Mouse (Mus musculus): ENCODE measurements around the gene Rbm42. TPM values are rescaled to one million over a fixed set of nuclear protein-coding genes. Genes with fewer than 3 reads are reported as not detected.

The Rbm42 gene
- polyA plus RNA-seq, 1 experiment from 2014 or later: 119 TPM

GRCm38 (mm10) chr7:30669229-30669628 is 19.1 kb upstream of the Rbm42 start:
- 49% methylated on average over 3 of the region's 3 CpGs for WGBS

GRCm38 (mm10) chr7:30665321-30665720 is 15.2 kb upstream of the Rbm42 start:
- no peak overlapping the region for H3K27ac ChIP-seq (ENCODE audit: low read depth, low read length)
- DNase-seq (ENCODE audit: low spot score) (peak; percentile 32), ATAC-seq (ENCODE audit: low FRiP score) (peak; percentile 67)
- no peaks in the 10 kb centered on the region for H3K9me3 ChIP-seq (ENCODE audit: control insufficient read depth, low read length)
- H3K27me3 ChIP-seq (ENCODE audit: control insufficient read depth, insufficient read depth, low read length): no peaks in the 10 kb centered on the region
- H3K36me3 ChIP-seq (ENCODE audit: control insufficient read depth, insufficient read depth, low read length): peaks cover 2% of the 10 kb centered on the region; the same call in 1 of the 2 replicates
- H3K4me2 ChIP-seq (replicated peaks; ENCODE audit: low read depth, low read length): peak overlapping the region; percentile 81
- 7% methylated on average over 11 of the region's 11 CpGs for WGBS
- no peaks in the 10 kb centered on the region for H3K4me1 ChIP-seq (replicated peaks; ENCODE audit: control insufficient read depth, insufficient read depth, low read length)
- H3K4me3 ChIP-seq (ENCODE audit: low read depth, low read length): peak overlapping the region; percentile 56
- peak overlapping the region; percentile 62 for H3K9ac ChIP-seq (ENCODE audit: low read depth, low read length)

More at GRCm38 (mm10) chr7:30669229-30669628, 19.1 kb upstream of the Rbm42 start:
- DNase-seq (ENCODE audit: low spot score) (peak; percentile 28), ATAC-seq (ENCODE audit: low FRiP score) (no peak)
- Histone ChIP-seq H3K4me1 (replicated peaks; ENCODE audit: control insufficient read depth, insufficient read depth, low read length) (no peaks in the 10 kb centered on the region), H3K27ac (ENCODE audit: low read depth, low read length) (no peak overlapping the region), H3K9ac (ENCODE audit: low read depth, low read length) (no peak overlapping the region), H3K27me3 (ENCODE audit: control insufficient read depth, insufficient read depth, low read length) (no peaks in the 10 kb centered on the region), H3K36me3 (ENCODE audit: control insufficient read depth, insufficient read depth, low read length) (no peaks in the 10 kb centered on the region), H3K9me3 (ENCODE audit: control insufficient read depth, low read length) (no peaks in the 10 kb centered on the region), H3K4me2 (replicated peaks; ENCODE audit: low read depth, low read length) (no peak overlapping the region), H3K4me3 (ENCODE audit: low read depth, low read length) (no peak overlapping the region)

- H3K9me3 ChIP-seq (ENCODE audit: control insufficient read depth, low read length): no peaks in the 10 kb centered on the region
- ATAC-seq (ENCODE audit: low FRiP score): peak; percentile 92
- no peaks in the 10 kb centered on the region for H3K27me3 ChIP-seq (ENCODE audit: control insufficient read depth, insufficient read depth, low read length)
- H3K4me2 ChIP-seq (replicated peaks; ENCODE audit: low read depth, low read length): peak within 1 kb of the TSS; percentile 81
- H3K27ac ChIP-seq (ENCODE audit: low read depth, low read length): no peak within 1 kb of the TSS
- H3K4me3 ChIP-seq (ENCODE audit: low read depth, low read length): peak within 1 kb of the TSS; percentile 56
- WGBS: 1% methylated on average over 34 of the region's 34 CpGs
- peak; percentile 97 for DNase-seq (ENCODE audit: low spot score)
- H3K4me1 ChIP-seq (replicated peaks; ENCODE audit: control insufficient read depth, insufficient read depth, low read length): no peaks in the 10 kb centered on the region
- peak within 1 kb of the TSS; percentile 62 for H3K9ac ChIP-seq (ENCODE audit: low read depth, low read length)
- peaks cover 2% of the 10 kb centered on the region; the same call in 1 of the 2 replicates for H3K36me3 ChIP-seq (ENCODE audit: control insufficient read depth, insufficient read depth, low read length)
These were observed 14.5 kb upstream of the Rbm42 start, which contains the start of gene Haus5 for GRCm38 (mm10) chr7:30664529-30665200. Haus5 (minus strand) TSS chr7:30664994.

- Histone ChIP-seq H3K9ac (ENCODE audit: low read depth, low read length) (no peak overlapping the region), H3K27ac (ENCODE audit: low read depth, low read length) (no peak overlapping the region), H3K4me3 (ENCODE audit: low read depth, low read length) (no peak overlapping the region), H3K36me3 (ENCODE audit: control insufficient read depth, insufficient read depth, low read length) (peaks cover 6% of the 10 kb centered on the region; the same call in 1 of the 2 replicates), H3K4me2 (replicated peaks; ENCODE audit: low read depth, low read length) (no peak overlapping the region), H3K4me1 (replicated peaks; ENCODE audit: control insufficient read depth, insufficient read depth, low read length) (no peaks in the 10 kb centered on the region), H3K9me3 (ENCODE audit: control insufficient read depth, low read length) (no peaks in the 10 kb centered on the region), H3K27me3 (ENCODE audit: control insufficient read depth, insufficient read depth, low read length) (peaks cover 26% of the 10 kb centered on the region)
- DNase-seq (ENCODE audit: low spot score) (no peak), ATAC-seq (ENCODE audit: low FRiP score) (no peak)
- 20% methylated on average over 4 of the region's 4 CpGs for WGBS
These were observed 11.0 kb downstream of the Rbm42 start for GRCm38 (mm10) chr7:30639083-30639482.

GRCm38 (mm10) chr7:30636395-30636794 is 13.7 kb downstream of the Rbm42 start:
- H3K4me2 ChIP-seq (replicated peaks; ENCODE audit: low read depth, low read length): no peak overlapping the region
- H3K4me1 ChIP-seq (replicated peaks; ENCODE audit: control insufficient read depth, insufficient read depth, low read length): no peaks in the 10 kb centered on the region
- no peaks in the 10 kb centered on the region for H3K9me3 ChIP-seq (ENCODE audit: control insufficient read depth, low read length)
- H3K4me3 ChIP-seq (ENCODE audit: low read depth, low read length): no peak overlapping the region
- H3K9ac ChIP-seq (ENCODE audit: low read depth, low read length): no peak overlapping the region
- no peak overlapping the region for H3K27ac ChIP-seq (ENCODE audit: low read depth, low read length)
- WGBS: 30% methylated on average over 11 of the region's 11 CpGs
- peaks cover 47% of the 10 kb centered on the region for H3K27me3 ChIP-seq (ENCODE audit: control insufficient read depth, insufficient read depth, low read length)
- H3K36me3 ChIP-seq (ENCODE audit: control insufficient read depth, insufficient read depth, low read length): no peaks in the 10 kb centered on the region
- DNase-seq (ENCODE audit: low spot score) (no peak), ATAC-seq (ENCODE audit: low FRiP score) (no peak)

GRCm38 (mm10) chr7:30635752-30636151 is 14.4 kb downstream of the Rbm42 start, which contains the start of gene Etv2:
Etv2 (minus strand) TSS chr7:30635852.
- peak; percentile 6 for DNase-seq (ENCODE audit: low spot score)
- ATAC-seq (ENCODE audit: low FRiP score): no peak
- H3K4me1 ChIP-seq (replicated peaks; ENCODE audit: control insufficient read depth, insufficient read depth, low read length): no peaks in the 10 kb centered on the region
- no peak within 1 kb of the TSS for H3K9ac ChIP-seq (ENCODE audit: low read depth, low read length)
- H3K27ac ChIP-seq (ENCODE audit: low read depth, low read length): no peak within 1 kb of the TSS
- WGBS: 4% methylated on average over 5 of the region's 5 CpGs
- H3K9me3 ChIP-seq (ENCODE audit: control insufficient read depth, low read length): no peaks in the 10 kb centered on the region
- H3K4me2 ChIP-seq (replicated peaks; ENCODE audit: low read depth, low read length): no peak within 1 kb of the TSS
- no peaks in the 10 kb centered on the region for H3K36me3 ChIP-seq (ENCODE audit: control insufficient read depth, insufficient read depth, low read length)
- H3K4me3 ChIP-seq (ENCODE audit: low read depth, low read length): peak within 1 kb of the TSS; percentile 1; the same call in 1 of the 2 replicates
- H3K27me3 ChIP-seq (ENCODE audit: control insufficient read depth, insufficient read depth, low read length): peaks cover 47% of the 10 kb centered on the region

GRCm38 (mm10) chr7:30634621-30635020 is 15.5 kb downstream of the Rbm42 start:
- no peaks in the 10 kb centered on the region for H3K4me1 ChIP-seq (replicated peaks; ENCODE audit: control insufficient read depth, insufficient read depth, low read length)
- H3K4me3 ChIP-seq (ENCODE audit: low read depth, low read length): peak overlapping the region; percentile 1; the same call in 1 of the 2 replicates
- H3K4me2 ChIP-seq (replicated peaks; ENCODE audit: low read depth, low read length): no peak overlapping the region
- no peaks in the 10 kb centered on the region for H3K9me3 ChIP-seq (ENCODE audit: control insufficient read depth, low read length)
- peaks cover 49% of the 10 kb centered on the region for H3K27me3 ChIP-seq (ENCODE audit: control insufficient read depth, insufficient read depth, low read length)
- peak; percentile 78 for DNase-seq (ENCODE audit: low spot score)
- H3K36me3 ChIP-seq (ENCODE audit: control insufficient read depth, insufficient read depth, low read length): no peaks in the 10 kb centered on the region
- H3K9ac ChIP-seq (ENCODE audit: low read depth, low read length): no peak overlapping the region
- 1% methylated on average over 20 of the region's 20 CpGs for WGBS
- H3K27ac ChIP-seq (ENCODE audit: low read depth, low read length): no peak overlapping the region
- ATAC-seq (ENCODE audit: low FRiP score): peak; percentile 43; the same call in 1 of the 2 replicates

GRCm38 (mm10) chr7:30633762-30634412 is 16.2 kb downstream of the Rbm42 start:
- peak; percentile 22 for DNase-seq (ENCODE audit: low spot score)

More at GRCm38 (mm10) chr7:30633762-30634412, 16.2 kb downstream of the Rbm42 start:
- no peaks in the 10 kb centered on the region for H3K9me3 ChIP-seq (ENCODE audit: control insufficient read depth, low read length)
- no peak overlapping the region for H3K4me3 ChIP-seq (ENCODE audit: low read depth, low read length)
- peaks cover 49% of the 10 kb centered on the region for H3K27me3 ChIP-seq (ENCODE audit: control insufficient read depth, insufficient read depth, low read length)
- no peak overlapping the region for H3K9ac ChIP-seq (ENCODE audit: low read depth, low read length)
- H3K4me1 ChIP-seq (replicated peaks; ENCODE audit: control insufficient read depth, insufficient read depth, low read length): no peaks in the 10 kb centered on the region
- no peaks in the 10 kb centered on the region for H3K36me3 ChIP-seq (ENCODE audit: control insufficient read depth, insufficient read depth, low read length)
- no peak overlapping the region for H3K4me2 ChIP-seq (replicated peaks; ENCODE audit: low read depth, low read length)
- WGBS: 5% methylated on average over 27 of the region's 27 CpGs
- no peak for ATAC-seq (ENCODE audit: low FRiP score)
- H3K27ac ChIP-seq (ENCODE audit: low read depth, low read length): no peak overlapping the region

Measured in hindbrain, embryonic 11.5 days (tissue).